Mouse (Mus musculus): Measurements from ENCODE around the gene Cenpx. TPM values are rescaled to one million over a fixed set of nuclear protein-coding genes. Genes with fewer than 3 reads are reported as not detected.

The Cenpx gene
- polyA plus RNA-seq, 1 experiment from 2014 or later = 163 TPM

- H3K4me2 ChIP-seq (replicated peaks) = no peak overlapping the region
- no peak for ATAC-seq
- no peak overlapping the region for H3K9ac ChIP-seq
- H3K36me3 ChIP-seq = no peaks in the 10 kb centered on the region
- H3K4me1 ChIP-seq (replicated peaks) = peaks cover 25% of the 10 kb centered on the region
- no peak overlapping the region for H3K27ac ChIP-seq
- H3K9me3 ChIP-seq = no peaks in the 10 kb centered on the region
- H3K27me3 ChIP-seq (replicated peaks) = peaks cover 56% of the 10 kb centered on the region
- 83% methylated on average over 5 of the region's 5 CpGs for WGBS
- H3K4me3 ChIP-seq (replicated peaks) = no peak overlapping the region
Measured at GRCm38 (mm10) chr11:120663714-120664113, 49.8 kb downstream of the Cenpx start.

DNA sequence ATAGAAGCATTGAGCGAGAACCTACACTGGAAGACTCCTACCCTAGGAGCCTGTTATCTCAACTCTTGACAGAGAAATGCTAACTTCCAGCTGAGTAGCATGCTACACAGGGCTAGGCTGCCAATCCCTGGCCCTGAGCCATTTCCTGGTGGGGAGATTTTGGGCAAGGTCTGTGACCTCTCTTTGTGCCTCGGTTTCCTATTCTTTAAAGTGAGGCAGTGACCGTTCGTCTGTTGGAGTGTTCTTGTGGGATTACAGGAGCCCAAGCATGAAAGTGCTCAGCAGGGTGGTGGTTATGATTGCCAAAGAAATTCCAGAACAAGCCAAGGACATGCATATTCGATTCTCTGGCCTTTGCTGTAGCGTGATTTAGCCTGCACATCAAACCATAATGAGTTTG lies 50.8 kb downstream of the Cenpx start:
- Histone ChIP-seq H3K4me3 (replicated peaks) (no peak overlapping the region), H3K4me2 (replicated peaks) (no peak overlapping the region), H3K9ac (no peak overlapping the region), H3K27ac (no peak overlapping the region), H3K9me3 (no peaks in the 10 kb centered on the region), H3K36me3 (no peaks in the 10 kb centered on the region), H3K4me1 (replicated peaks) (peaks cover 25% of the 10 kb centered on the region), H3K27me3 (replicated peaks) (peaks cover 65% of the 10 kb centered on the region)
- no peak for ATAC-seq
- 70% methylated on average over 6 of the region's 6 CpGs for WGBS

DNA sequence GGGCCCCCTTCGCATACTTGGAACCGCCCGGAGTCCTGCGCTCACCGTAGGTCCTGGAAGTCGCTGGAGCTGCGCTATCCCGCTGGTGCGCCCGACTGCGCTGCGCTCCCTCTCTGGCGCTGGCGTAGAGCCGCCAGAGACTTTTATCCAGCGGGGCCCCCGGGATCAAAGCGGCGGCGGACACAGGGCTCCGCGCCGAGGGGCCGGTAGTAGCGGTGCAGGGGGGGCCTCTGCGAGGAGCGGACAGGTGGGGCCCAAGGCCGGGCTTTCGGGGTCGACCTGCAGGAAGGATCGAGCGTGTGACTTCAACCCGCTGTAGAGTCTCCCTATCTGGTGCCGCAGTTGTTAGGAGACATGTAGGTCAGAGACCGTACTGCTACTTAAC lies 52.5 kb downstream of the Cenpx start, which contains the start of gene Notum:
Notum (minus strand) TSS at position 100 of the 385 bp plus-strand sequence.
- Histone ChIP-seq H3K9ac (peak within 1 kb of the TSS; percentile 41), H3K4me2 (replicated peaks) (peak within 1 kb of the TSS; percentile 91), H3K36me3 (no peaks in the 10 kb centered on the region), H3K9me3 (no peaks in the 10 kb centered on the region), H3K4me3 (replicated peaks) (peak within 1 kb of the TSS; percentile 44), H3K27me3 (replicated peaks) (peaks cover 75% of the 10 kb centered on the region), H3K27ac (no peak within 1 kb of the TSS), H3K4me1 (replicated peaks) (peaks cover 20% of the 10 kb centered on the region)
- ATAC-seq = peak; percentile 23
- under 1% methylated on average over 35 of the region's 35 CpGs for WGBS

Other genes starting within 250 kb of the Cenpx start
- 34.7 and 36.5 TPM in 2 replicates for gene Arl16, start 246.1 kb downstream of the Cenpx start, polyA plus RNA-seq (2015; fragmentation: Nextera tagmentation; extraction: Ambion mirVana)
- 222 and 231 TPM in 2 replicates for gene Mrpl12, start 229.1 kb downstream of the Cenpx start, polyA plus RNA-seq (2015; fragmentation: Nextera tagmentation; extraction: Ambion mirVana)
- 79.1 and 90.1 TPM in 2 replicates for gene Slc25a10, start 221.9 kb downstream of the Cenpx start, polyA plus RNA-seq (2015; fragmentation: Nextera tagmentation; extraction: Ambion mirVana)
- 0.58 and 0.67 TPM in 2 replicates for gene Gcgr, start 183.0 kb downstream of the Cenpx start, polyA plus RNA-seq (2015; fragmentation: Nextera tagmentation; extraction: Ambion mirVana)
- 135 and 142 TPM in 2 replicates for gene Mcrip1, start 164.0 kb downstream of the Cenpx start, polyA plus RNA-seq (2015; fragmentation: Nextera tagmentation; extraction: Ambion mirVana)
- gene Ppp1r27, start 162.6 kb downstream of the Cenpx start, polyA plus RNA-seq (2015; fragmentation: Nextera tagmentation; extraction: Ambion mirVana) = not detected in 2 replicates
- gene P4hb, start 140.5 kb downstream of the Cenpx start, polyA plus RNA-seq (2015; fragmentation: Nextera tagmentation; extraction: Ambion mirVana) = 992 and 1,107 TPM in 2 replicates
- 559 and 611 TPM in 2 replicates for gene Arhgdia, start 132.1 kb downstream of the Cenpx start, polyA plus RNA-seq (2015; fragmentation: Nextera tagmentation; extraction: Ambion mirVana)
- 406 and 459 TPM in 2 replicates for gene Alyref, start 115.4 kb downstream of the Cenpx start, polyA plus RNA-seq (2015; fragmentation: Nextera tagmentation; extraction: Ambion mirVana)
- gene Anapc11, start 115.3 kb downstream of the Cenpx start, polyA plus RNA-seq (2015; fragmentation: Nextera tagmentation; extraction: Ambion mirVana) = 178 and 194 TPM in 2 replicates
- 2.7 and 3.6 TPM in 2 replicates for gene Npb, start 105.3 kb downstream of the Cenpx start, polyA plus RNA-seq (2015; fragmentation: Nextera tagmentation; extraction: Ambion mirVana)
- 250 and 306 TPM in 2 replicates for gene Pcyt2, start 95.8 kb downstream of the Cenpx start, polyA plus RNA-seq (2015; fragmentation: Nextera tagmentation; extraction: Ambion mirVana)
- 40.1 and 42.2 TPM in 2 replicates for gene Sirt7, start 88.5 kb downstream of the Cenpx start, polyA plus RNA-seq (2015; fragmentation: Nextera tagmentation; extraction: Ambion mirVana)
- gene Mafg, start 80.1 kb downstream of the Cenpx start, polyA plus RNA-seq (2015; fragmentation: Nextera tagmentation; extraction: Ambion mirVana) = 26.9 and 28.5 TPM in 2 replicates
- gene Pycr1, start 70.0 kb downstream of the Cenpx start, polyA plus RNA-seq (2015; fragmentation: Nextera tagmentation; extraction: Ambion mirVana) = 26.4 TPM in 2 replicates
- gene Myadml2, start 65.6 kb downstream of the Cenpx start, polyA plus RNA-seq (2015; fragmentation: Nextera tagmentation; extraction: Ambion mirVana) = not detected in 2 replicates
- gene Notum, start 52.6 kb downstream of the Cenpx start, polyA plus RNA-seq (2015; fragmentation: Nextera tagmentation; extraction: Ambion mirVana) = 1.6 and 3.0 TPM in 2 replicates
- gene Aspscr1, start 40.8 kb downstream of the Cenpx start, polyA plus RNA-seq (2015; fragmentation: Nextera tagmentation; extraction: Ambion mirVana) = 96.0 and 103 TPM in 2 replicates
- 42.0 and 45.4 TPM in 2 replicates for gene Lrrc45, start 187 bp upstream of the Cenpx start, polyA plus RNA-seq (2015; fragmentation: Nextera tagmentation; extraction: Ambion mirVana)
- gene Rac3, start 7.7 kb upstream of the Cenpx start, polyA plus RNA-seq (2015; fragmentation: Nextera tagmentation; extraction: Ambion mirVana) = 34.2 and 35.8 TPM in 2 replicates
- 31.3 and 41.7 TPM in 2 replicates for gene Dcxr, start 13.5 kb upstream of the Cenpx start, polyA plus RNA-seq (2015; fragmentation: Nextera tagmentation; extraction: Ambion mirVana)
- gene Cbr2, start 18.4 kb upstream of the Cenpx start, polyA plus RNA-seq (2015; fragmentation: Nextera tagmentation; extraction: Ambion mirVana) = 0.79 and 2.4 TPM in 2 replicates
- gene Hmga1b, start 49.1 kb upstream of the Cenpx start, polyA plus RNA-seq (2015; fragmentation: Nextera tagmentation; extraction: Ambion mirVana) = 6.8 and 10.3 TPM in 2 replicates
- 33.1 and 36.5 TPM in 2 replicates for gene Rfng, start 70.5 kb upstream of the Cenpx start, polyA plus RNA-seq (2015; fragmentation: Nextera tagmentation; extraction: Ambion mirVana)
- gene Gps1, start 70.5 kb upstream of the Cenpx start, polyA plus RNA-seq (2015; fragmentation: Nextera tagmentation; extraction: Ambion mirVana) = 170 and 184 TPM in 2 replicates
- 76.5 and 82.1 TPM in 2 replicates for gene Dus1l, start 82.7 kb upstream of the Cenpx start, polyA plus RNA-seq (2015; fragmentation: Nextera tagmentation; extraction: Ambion mirVana)
- gene Fasn, start 110.8 kb upstream of the Cenpx start, polyA plus RNA-seq (2015; fragmentation: Nextera tagmentation; extraction: Ambion mirVana) = 48.8 and 54.3 TPM in 2 replicates
- 4.2 and 5.1 TPM in 2 replicates for gene Ccdc57, start 219.1 kb upstream of the Cenpx start, polyA plus RNA-seq (2015; fragmentation: Nextera tagmentation; extraction: Ambion mirVana)
- 84.8 and 96.2 TPM in 2 replicates for gene Slc16a3, start 234.7 kb upstream of the Cenpx start, polyA plus RNA-seq (2015; fragmentation: Nextera tagmentation; extraction: Ambion mirVana)